Mouse (Mus musculus): ENCODE measurements around the gene AI182371. TPM values are rescaled to one million over a fixed set of nuclear protein-coding genes. Genes with fewer than 3 reads are reported as not detected.

Gene AI182371
- polyA plus RNA-seq, 1 experiment from 2014 or later, result 0.12 TPM

DNA sequence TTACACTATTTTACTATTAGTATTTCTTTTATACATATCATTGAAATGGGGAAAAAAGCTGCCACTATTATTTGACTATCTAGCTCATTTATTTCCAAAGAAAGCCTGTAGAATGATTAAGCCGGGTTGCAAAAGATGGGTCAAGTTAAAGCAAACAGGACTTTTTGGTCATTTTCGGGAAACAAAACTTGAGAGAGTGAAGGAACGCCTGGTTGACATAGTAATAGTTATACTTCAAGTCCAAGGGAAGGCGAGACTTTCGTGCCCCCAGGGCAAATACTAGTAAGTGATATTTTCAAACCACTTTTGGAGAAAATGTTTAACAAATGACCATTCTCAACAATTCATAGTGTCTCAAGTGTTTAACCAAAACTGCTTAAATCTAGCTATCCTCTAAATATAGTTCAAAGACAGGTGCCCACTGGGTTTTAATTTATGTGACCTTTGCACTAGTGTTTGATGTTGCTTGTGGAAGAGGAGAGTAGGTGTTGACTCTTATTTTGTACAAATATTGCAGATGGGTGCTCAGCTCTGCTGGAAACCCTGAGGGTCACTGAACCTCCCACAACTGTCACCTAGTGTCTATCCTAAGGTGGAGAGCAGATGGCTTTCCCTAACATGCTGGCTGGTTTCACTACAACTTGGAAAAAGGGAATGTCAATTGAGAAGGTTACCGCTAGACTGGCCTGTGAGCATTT is 37.9 kb downstream of the AI182371 start:
- WGBS, result 87% methylated on average over 6 of the region's 6 CpGs
- H3K4me3 ChIP-seq, result no peak overlapping the region
- no peak for DNase-seq (ENCODE audit: low spot score)
- no peaks in the 10 kb centered on the region for H3K36me3 ChIP-seq
- H3K4me1 ChIP-seq (replicated peaks), result no peaks in the 10 kb centered on the region
- H3K27me3 ChIP-seq (ENCODE audit: insufficient read depth, poor library complexity, severe bottlenecking), result no peaks in the 10 kb centered on the region
- no peak overlapping the region for H3K27ac ChIP-seq
- no peaks in the 10 kb centered on the region for H3K9me3 ChIP-seq

DNA sequence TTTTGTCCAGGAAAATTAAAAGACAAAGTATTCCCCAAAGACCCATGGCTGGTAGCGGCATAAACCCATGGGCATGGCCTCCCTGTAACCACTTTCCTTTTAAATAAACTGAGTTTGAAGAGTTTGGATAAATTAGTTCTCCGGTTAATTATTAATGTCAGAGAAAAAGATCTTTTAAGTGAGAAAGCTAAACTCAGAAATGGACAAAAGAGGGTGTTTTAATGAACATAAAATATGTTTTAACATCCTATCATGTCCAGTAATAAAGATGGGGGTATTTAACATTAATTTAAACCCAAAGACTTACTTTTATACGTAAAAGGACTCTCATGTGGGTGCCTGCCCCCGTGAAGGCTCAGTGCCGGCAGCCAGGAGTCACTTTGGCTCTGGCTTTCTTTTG is 40.0 kb downstream of the AI182371 start, which contains the start of gene Hc:
Gene Hc, minus strand, starts transcription at position 101 of the 400 bp plus-strand sequence.
- H3K4me3 ChIP-seq, result no peak within 1 kb of the TSS
- no peaks in the 10 kb centered on the region for H3K9me3 ChIP-seq
- no peaks in the 10 kb centered on the region for H3K36me3 ChIP-seq
- no peaks in the 10 kb centered on the region for H3K4me1 ChIP-seq (replicated peaks)
- no peaks in the 10 kb centered on the region for H3K27me3 ChIP-seq (ENCODE audit: insufficient read depth, poor library complexity, severe bottlenecking)
- DNase-seq (ENCODE audit: low spot score), result no peak
- 87% methylated on average over 5 of the region's 5 CpGs for WGBS
- no peak within 1 kb of the TSS for H3K27ac ChIP-seq

- H3K27me3 ChIP-seq (ENCODE audit: insufficient read depth, poor library complexity, severe bottlenecking), result no peaks in the 10 kb centered on the region
- no peaks in the 10 kb centered on the region for H3K4me1 ChIP-seq (replicated peaks)
- no peaks in the 10 kb centered on the region for H3K9me3 ChIP-seq
- WGBS, result 84% methylated on average over 6 of the region's 6 CpGs
- DNase-seq (ENCODE audit: low spot score), result no peak
- no peak overlapping the region for H3K4me3 ChIP-seq
- no peak overlapping the region for H3K27ac ChIP-seq
- H3K36me3 ChIP-seq, result no peaks in the 10 kb centered on the region
Measured at GRCm38 (mm10) chr2:35060897-35061296, 40.4 kb downstream of the AI182371 start.

DNA sequence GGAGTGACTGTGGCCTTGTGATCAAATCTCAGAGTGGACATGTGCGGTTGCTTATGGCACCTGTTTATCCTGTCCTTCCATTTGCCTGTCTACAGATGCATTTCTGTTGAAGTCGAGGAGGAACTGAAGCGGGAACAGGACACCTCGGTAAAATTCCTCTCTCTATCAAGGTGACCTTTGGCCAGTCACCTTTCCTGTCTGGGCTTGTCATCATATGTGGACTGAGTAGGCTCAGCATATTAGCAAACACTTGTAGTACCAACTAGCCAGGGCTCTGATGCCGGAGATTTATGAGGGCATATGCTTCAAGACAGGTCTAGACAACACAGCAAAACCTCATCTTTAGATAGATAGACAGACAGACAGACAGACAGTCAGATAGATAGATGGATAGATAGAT is 41.1 kb downstream of the AI182371 start:
- Histone ChIP-seq H3K4me1 (replicated peaks) (no peaks in the 10 kb centered on the region), H3K36me3 (no peaks in the 10 kb centered on the region), H3K4me3 (no peak overlapping the region), H3K27me3 (ENCODE audit: insufficient read depth, poor library complexity, severe bottlenecking) (no peaks in the 10 kb centered on the region), H3K27ac (no peak overlapping the region), H3K9me3 (no peaks in the 10 kb centered on the region)
- DNase-seq (ENCODE audit: low spot score), result no peak
- WGBS, result 81% methylated on average over 5 of the region's 5 CpGs

- DNase-seq (ENCODE audit: low spot score), result no peak
- 86% methylated on average over 2 of the region's 2 CpGs for WGBS
- Histone ChIP-seq H3K27ac (no peak overlapping the region), H3K27me3 (ENCODE audit: insufficient read depth, poor library complexity, severe bottlenecking) (no peaks in the 10 kb centered on the region), H3K9me3 (no peaks in the 10 kb centered on the region), H3K36me3 (no peaks in the 10 kb centered on the region), H3K4me3 (no peak overlapping the region), H3K4me1 (replicated peaks) (no peaks in the 10 kb centered on the region)
Measured at GRCm38 (mm10) chr2:35058325-35058724, 43.0 kb downstream of the AI182371 start.

- Histone ChIP-seq H3K4me3 (no peak overlapping the region), H3K36me3 (no peaks in the 10 kb centered on the region), H3K4me1 (replicated peaks) (no peaks in the 10 kb centered on the region), H3K9me3 (no peaks in the 10 kb centered on the region), H3K27me3 (ENCODE audit: insufficient read depth, poor library complexity, severe bottlenecking) (no peaks in the 10 kb centered on the region), H3K27ac (no peak overlapping the region)
- WGBS, result 91% methylated on average over 11 of the region's 11 CpGs
- no peak for DNase-seq (ENCODE audit: low spot score)
Measured at GRCm38 (mm10) chr2:35057243-35057642, 44.1 kb downstream of the AI182371 start.

DNA sequence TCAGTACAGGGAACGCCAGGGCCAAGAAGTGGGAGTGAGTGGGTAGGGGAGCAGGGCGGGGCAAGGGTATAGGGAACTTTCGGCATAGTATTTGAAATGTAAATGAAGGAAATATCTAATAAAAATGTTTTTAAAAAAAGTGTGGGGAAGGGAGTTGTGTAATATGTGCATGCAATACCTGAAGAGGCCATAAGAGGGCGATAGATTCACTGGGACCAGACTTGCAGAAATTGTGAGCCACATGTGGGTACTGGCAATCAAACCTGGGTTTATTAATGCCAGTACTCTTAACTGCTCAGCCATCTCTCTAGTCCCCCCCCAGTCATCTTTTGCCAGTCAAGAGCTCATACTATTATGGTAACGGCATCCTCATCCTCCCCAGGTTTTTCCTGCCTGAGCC is 52.5 kb downstream of the AI182371 start:
- no peaks in the 10 kb centered on the region for H3K27me3 ChIP-seq (ENCODE audit: insufficient read depth, poor library complexity, severe bottlenecking)
- H3K4me1 ChIP-seq (replicated peaks), result no peaks in the 10 kb centered on the region
- H3K9me3 ChIP-seq, result no peaks in the 10 kb centered on the region
- DNase-seq (ENCODE audit: low spot score), result peak; percentile 11
- H3K27ac ChIP-seq, result no peak overlapping the region
- no peaks in the 10 kb centered on the region for H3K36me3 ChIP-seq
- H3K4me3 ChIP-seq, result no peak overlapping the region
- 38% methylated on average over 5 of the region's 5 CpGs for WGBS

GRCm38 (mm10) chr2:35044956-35045355 is 56.4 kb downstream of the AI182371 start:
- peak; percentile 6 for DNase-seq (ENCODE audit: low spot score)
- Histone ChIP-seq H3K9me3 (peaks cover 12% of the 10 kb centered on the region; the same call in 1 of the 2 replicates), H3K27ac (no peak overlapping the region), H3K4me1 (replicated peaks) (no peaks in the 10 kb centered on the region), H3K4me3 (no peak overlapping the region), H3K36me3 (no peaks in the 10 kb centered on the region), H3K27me3 (ENCODE audit: insufficient read depth, poor library complexity, severe bottlenecking) (no peaks in the 10 kb centered on the region)
- 79% methylated on average over 2 of the region's 2 CpGs for whole genome bisulfite sequencing

DNA sequence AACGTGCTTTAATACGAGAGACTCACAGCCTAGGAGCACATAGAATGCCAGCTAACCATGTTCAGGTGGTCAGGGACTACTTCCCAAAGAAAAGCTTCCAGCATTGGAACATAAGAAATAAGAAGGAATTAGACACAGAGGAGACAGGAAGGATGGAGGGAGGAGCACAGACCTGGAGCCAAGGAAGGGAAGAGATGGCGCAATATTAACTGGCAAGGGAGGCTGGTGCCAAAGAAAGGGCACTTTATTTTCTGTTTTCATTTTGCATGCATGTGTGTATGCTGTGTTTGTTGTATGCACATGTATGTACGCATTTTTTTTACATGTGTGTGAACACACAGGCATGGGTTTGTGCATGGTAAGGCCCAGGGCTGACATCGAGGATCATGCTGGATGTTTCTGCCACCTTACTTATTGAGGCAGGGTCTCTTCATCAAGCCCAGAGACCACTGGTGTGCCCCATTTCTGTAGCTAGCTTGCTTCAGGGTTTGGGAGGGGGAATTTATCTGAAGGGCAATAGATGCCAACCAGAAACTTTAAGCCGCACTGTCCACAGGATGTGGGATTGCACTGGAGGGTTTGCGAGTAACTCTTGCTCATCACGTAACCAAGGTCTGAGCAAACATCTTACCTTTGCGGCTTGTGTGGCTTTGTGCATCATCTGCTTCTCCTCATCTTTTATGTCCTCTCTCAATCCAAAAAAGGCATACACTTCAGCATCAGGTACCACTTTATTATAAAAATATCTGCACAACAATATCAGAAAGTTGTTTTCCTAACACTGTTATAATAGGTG is 62.6 kb downstream of the AI182371 start:
- Histone ChIP-seq H3K27me3 (ENCODE audit: insufficient read depth, poor library complexity, severe bottlenecking) (no peaks in the 10 kb centered on the region), H3K36me3 (no peaks in the 10 kb centered on the region), H3K4me3 (no peak overlapping the region), H3K27ac (no peak overlapping the region), H3K4me1 (replicated peaks) (no peaks in the 10 kb centered on the region), H3K9me3 (peaks cover 12% of the 10 kb centered on the region; the same call in 1 of the 2 replicates)
- DNase-seq (ENCODE audit: low spot score), result no peak
- WGBS, result 91% methylated on average over 9 of the region's 9 CpGs

Other genes starting within 250 kb of the AI182371 start
- 0.16 TPM in 1 of 2 replicates, not detected in the other for gene Cutal, start 227.1 kb downstream of the AI182371 start, polyA plus RNA-seq (2016; fragmentation: Nextera tagmentation; extraction: Ambion mirVana)
- 114 and 136 TPM in 2 replicates for gene Psmd5, start 226.6 kb downstream of the AI182371 start, polyA plus RNA-seq (2016; fragmentation: Nextera tagmentation; extraction: Ambion mirVana)
- gene Phf19, start 187.5 kb downstream of the AI182371 start, polyA plus RNA-seq (2016; fragmentation: Nextera tagmentation; extraction: Ambion mirVana), result 1.9 and 2.1 TPM in 2 replicates
- gene Traf1, start 139.8 kb downstream of the AI182371 start, polyA plus RNA-seq (2016; fragmentation: Nextera tagmentation; extraction: Ambion mirVana), result 0.27 and 0.67 TPM in 2 replicates
- 0.44 TPM in 1 of 2 replicates, not detected in the other for gene Hc, start 40.1 kb downstream of the AI182371 start, polyA plus RNA-seq (2016; fragmentation: Nextera tagmentation; extraction: Ambion mirVana)
- 21.1 and 28.7 TPM in 2 replicates for gene Cntrl, start 7.9 kb upstream of the AI182371 start, polyA plus RNA-seq (2016; fragmentation: Nextera tagmentation; extraction: Ambion mirVana)
- gene Rab14, start 99.6 kb upstream of the AI182371 start, polyA plus RNA-seq (2016; fragmentation: Nextera tagmentation; extraction: Ambion mirVana), result 254 and 286 TPM in 2 replicates
- gene Gsn, start 154.8 kb upstream of the AI182371 start, polyA plus RNA-seq (2016; fragmentation: Nextera tagmentation; extraction: Ambion mirVana), result 20.4 and 33.7 TPM in 2 replicates
- 14.8 and 17.0 TPM in 2 replicates for gene Stom, start 235.4 kb upstream of the AI182371 start, polyA plus RNA-seq (2016; fragmentation: Nextera tagmentation; extraction: Ambion mirVana)